Mouse (Mus musculus): ENCODE results near the gene Alcam. TPM values are rescaled to one million over a fixed set of nuclear protein-coding genes. Genes with fewer than 3 reads are reported as not detected.

The Alcam gene
- polyA plus RNA-seq, 1 experiment, result 13.1 TPM

- TF ChIP-seq TCF3 (IDR thresholded peaks at IDR 0.05; ENCODE audit: insufficient read length, low read depth), result no peak
- TF ChIP-seq MYOG (IDR thresholded peaks at IDR 0.05; ENCODE audit: control insufficient read depth in 1 of 3, insufficient read depth in 1 of 3, insufficient read length in 2 of 3, low read depth in 2 of 3), result no peak
- no peak for TF ChIP-seq E2F4 (IDR thresholded peaks at IDR 0.05; ENCODE audit: insufficient read depth)
- no peak for TF ChIP-seq REST (IDR thresholded peaks at IDR 0.05; ENCODE audit: insufficient read depth, insufficient read length)
- TF ChIP-seq MYOD1 (IDR thresholded peaks at IDR 0.05; ENCODE audit: control insufficient read depth in 1 of 3, insufficient read length in 2 of 3, low read depth in 2 of 3), result no peak
- no peak for TF ChIP-seq POLR2AphosphoS2 (IDR thresholded peaks at IDR 0.05; ENCODE audit: insufficient read length, low read depth)
- no peak for TF ChIP-seq POLR2A (IDR thresholded peaks at IDR 0.05; ENCODE audit: insufficient read length, low read depth)
- TF ChIP-seq CEBPB (IDR thresholded peaks at IDR 0.05; ENCODE audit: insufficient read depth, poor library complexity, severe bottlenecking), result no peak
- no peak for TF ChIP-seq MAX (IDR thresholded peaks at IDR 0.05; ENCODE audit: low read depth)
- TF ChIP-seq SRF (IDR thresholded peaks at IDR 0.05; ENCODE audit: control insufficient read depth, insufficient read length, low read depth), result no peak
- Histone ChIP-seq H3K4me2 (ENCODE audit: low read depth) (peak overlapping the region; percentile 91), H3K36me3 (ENCODE audit: control insufficient read depth, insufficient read depth) (no peaks in the 10 kb centered on the region), H3ac (ENCODE audit: control insufficient read depth, insufficient read length) (peak overlapping the region; percentile 20), H3K4me3 (peak overlapping the region; percentile 77), H3K79me2 (ENCODE audit: control insufficient read depth, insufficient read depth) (peaks cover 25% of the 10 kb centered on the region), H3K27me3 (ENCODE audit: control insufficient read depth, insufficient read depth, insufficient read length) (no peaks in the 10 kb centered on the region)
Observed at GRCm38 (mm10) chr16:52452477-52452831, 1.4 kb downstream of the Alcam start.

GRCm38 (mm10) chr16:52451786-52452476 lies 1.9 kb downstream of the Alcam start:
- no peak for TF ChIP-seq E2F4 (IDR thresholded peaks at IDR 0.05; ENCODE audit: insufficient read depth)
- TF ChIP-seq POLR2A (IDR thresholded peaks at IDR 0.05; ENCODE audit: insufficient read length, low read depth), result no peak
- TF ChIP-seq TCF12 (IDR thresholded peaks at IDR 0.05; ENCODE audit: insufficient read depth, poor library complexity, severe bottlenecking), result no peak
- Histone ChIP-seq H3K4me3 (peak overlapping the region; percentile 77), H3K4me2 (ENCODE audit: low read depth) (peak overlapping the region; percentile 91), H3ac (ENCODE audit: control insufficient read depth, insufficient read length) (peak overlapping the region; percentile 20), H3K79me2 (ENCODE audit: control insufficient read depth, insufficient read depth) (peaks cover 29% of the 10 kb centered on the region), H3K27me3 (ENCODE audit: control insufficient read depth, insufficient read depth, insufficient read length) (no peaks in the 10 kb centered on the region), H3K36me3 (ENCODE audit: control insufficient read depth, insufficient read depth) (no peaks in the 10 kb centered on the region)

- peaks cover 36% of the 10 kb centered on the region for H3K79me2 ChIP-seq (ENCODE audit: control insufficient read depth, insufficient read depth)
- TF ChIP-seq REST (IDR thresholded peaks at IDR 0.05; ENCODE audit: insufficient read depth, insufficient read length) (no peak), MAX (IDR thresholded peaks at IDR 0.05; ENCODE audit: low read depth) (no peak), TCF12 (IDR thresholded peaks at IDR 0.05; ENCODE audit: insufficient read depth, poor library complexity, severe bottlenecking) (no peak), MYOD1 (IDR thresholded peaks at IDR 0.05; ENCODE audit: control insufficient read depth in 1 of 3, insufficient read length in 2 of 3, low read depth in 2 of 3) (peak in 1 of 3 experiments; percentile 48), MYOG (IDR thresholded peaks at IDR 0.05; ENCODE audit: control insufficient read depth in 1 of 3, insufficient read depth in 1 of 3, insufficient read length in 2 of 3, low read depth in 2 of 3) (peak in 2 of 3 experiments; percentile 16 to 47), POLR2AphosphoS2 (IDR thresholded peaks at IDR 0.05; ENCODE audit: insufficient read length, low read depth) (no peak), E2F4 (IDR thresholded peaks at IDR 0.05; ENCODE audit: insufficient read depth) (no peak), CEBPB (IDR thresholded peaks at IDR 0.05; ENCODE audit: insufficient read depth, poor library complexity, severe bottlenecking) (no peak), POLR2A (IDR thresholded peaks at IDR 0.05; ENCODE audit: insufficient read length, low read depth) (no peak), TCF3 (IDR thresholded peaks at IDR 0.05; ENCODE audit: insufficient read length, low read depth) (no peak)
- peak overlapping the region; percentile 20 for H3ac ChIP-seq (ENCODE audit: control insufficient read depth, insufficient read length)
- peak overlapping the region; percentile 91 for H3K4me2 ChIP-seq (ENCODE audit: low read depth)
- no peaks in the 10 kb centered on the region for H3K27me3 ChIP-seq (ENCODE audit: control insufficient read depth, insufficient read depth, insufficient read length)
- H3K36me3 ChIP-seq (ENCODE audit: control insufficient read depth, insufficient read depth), result no peaks in the 10 kb centered on the region
- H3K4me3 ChIP-seq, result peak overlapping the region; percentile 77
Observed at GRCm38 (mm10) chr16:52451101-52451785, 2.6 kb downstream of the Alcam start.

- TF ChIP-seq REST (IDR thresholded peaks at IDR 0.05; ENCODE audit: insufficient read depth, insufficient read length), result no peak
- no peak for TF ChIP-seq USF1 (IDR thresholded peaks at IDR 0.05; ENCODE audit: low read depth)
- no peak for TF ChIP-seq SRF (IDR thresholded peaks at IDR 0.05; ENCODE audit: control insufficient read depth, insufficient read length, low read depth)
- no peak for TF ChIP-seq POLR2A (IDR thresholded peaks at IDR 0.05; ENCODE audit: insufficient read length, low read depth)
- no peak for TF ChIP-seq TCF12 (IDR thresholded peaks at IDR 0.05; ENCODE audit: insufficient read depth, poor library complexity, severe bottlenecking)
- no peak for TF ChIP-seq POLR2AphosphoS2 (IDR thresholded peaks at IDR 0.05; ENCODE audit: insufficient read length, low read depth)
- TF ChIP-seq MYOG (IDR thresholded peaks at IDR 0.05; ENCODE audit: control insufficient read depth in 1 of 3, insufficient read depth in 1 of 3, insufficient read length in 2 of 3, low read depth in 2 of 3), result peak in 1 of 3 experiments; percentile 10
- no peak for TF ChIP-seq TCF3 (IDR thresholded peaks at IDR 0.05; ENCODE audit: insufficient read length, low read depth)
- TF ChIP-seq MYOD1 (IDR thresholded peaks at IDR 0.05; ENCODE audit: control insufficient read depth in 1 of 3, insufficient read length in 2 of 3, low read depth in 2 of 3), result peak in 1 of 3 experiments; percentile 69
- TF ChIP-seq CEBPB (IDR thresholded peaks at IDR 0.05; ENCODE audit: insufficient read depth, poor library complexity, severe bottlenecking), result no peak
- TF ChIP-seq E2F4 (IDR thresholded peaks at IDR 0.05; ENCODE audit: insufficient read depth), result no peak
- TF ChIP-seq MAX (IDR thresholded peaks at IDR 0.05; ENCODE audit: low read depth), result no peak
- Histone ChIP-seq H3K27me3 (ENCODE audit: control insufficient read depth, insufficient read depth, insufficient read length) (no peaks in the 10 kb centered on the region), H3ac (ENCODE audit: control insufficient read depth, insufficient read length) (peak overlapping the region; percentile 20), H3K4me2 (ENCODE audit: low read depth) (peak overlapping the region; percentile 91), H3K36me3 (ENCODE audit: control insufficient read depth, insufficient read depth) (no peaks in the 10 kb centered on the region), H3K79me2 (ENCODE audit: control insufficient read depth, insufficient read depth) (peaks cover 40% of the 10 kb centered on the region), H3K4me3 (peak overlapping the region; percentile 77)
Observed at GRCm38 (mm10) chr16:52450245-52451100, 3.4 kb downstream of the Alcam start.

Measured in myocyte (in vitro differentiated cells).